Mouse (Mus musculus): Measurements from ENCODE around the gene Olfr1039.
"Not testable (repeated sequence)": the region's sequence is repeated elsewhere in the genome, so short reads cannot be mapped to it uniquely, and the experiment has no call there.

Gene Olfr1039

DNA sequence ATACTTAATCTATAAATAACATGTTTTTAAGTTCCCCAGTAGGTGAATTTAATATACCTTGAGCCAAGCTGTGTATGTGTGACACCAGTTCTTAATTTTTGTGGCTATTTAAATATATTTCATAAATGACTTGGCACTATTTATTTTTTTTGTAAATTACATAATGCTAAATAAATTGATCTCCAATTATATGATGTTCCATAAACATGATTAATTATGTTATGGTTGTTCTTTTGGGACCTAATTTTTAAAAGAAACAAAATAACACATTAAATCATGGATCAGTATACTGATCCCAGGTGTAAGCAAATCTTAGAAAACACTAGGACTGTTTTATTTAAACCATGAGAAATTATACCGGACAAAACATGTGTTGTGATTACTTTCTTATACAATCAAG lies at the start of gene Olfr1039:
Gene Olfr1039 (minus strand): TSS at position 101 of the 400 bp plus-strand sequence.
- no peak for DNase-seq (ENCODE audit: low spot score in 2 of 2)

DNA sequence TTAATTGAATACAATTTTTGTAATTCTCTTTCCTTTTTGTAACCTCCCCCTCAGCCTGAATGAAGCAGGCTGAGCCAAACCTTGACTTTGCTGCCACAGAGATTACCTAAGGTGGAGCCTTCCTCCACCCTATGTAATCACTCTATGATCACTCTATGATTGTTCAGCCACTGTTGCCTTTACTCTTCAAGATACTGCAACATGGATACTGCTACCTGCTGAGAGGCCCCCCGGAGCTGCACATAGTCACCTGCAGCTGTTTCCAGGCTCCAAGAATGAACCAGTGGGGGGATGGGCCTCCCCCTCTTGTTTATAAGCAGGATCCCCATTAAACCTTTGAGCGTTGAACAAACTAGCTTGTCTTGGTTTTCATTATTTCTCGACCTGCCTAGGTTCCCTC lies 44.2 kb upstream of the Olfr1039 start:
- no peak for DNase-seq (ENCODE audit: low spot score in 2 of 2)

DNA sequence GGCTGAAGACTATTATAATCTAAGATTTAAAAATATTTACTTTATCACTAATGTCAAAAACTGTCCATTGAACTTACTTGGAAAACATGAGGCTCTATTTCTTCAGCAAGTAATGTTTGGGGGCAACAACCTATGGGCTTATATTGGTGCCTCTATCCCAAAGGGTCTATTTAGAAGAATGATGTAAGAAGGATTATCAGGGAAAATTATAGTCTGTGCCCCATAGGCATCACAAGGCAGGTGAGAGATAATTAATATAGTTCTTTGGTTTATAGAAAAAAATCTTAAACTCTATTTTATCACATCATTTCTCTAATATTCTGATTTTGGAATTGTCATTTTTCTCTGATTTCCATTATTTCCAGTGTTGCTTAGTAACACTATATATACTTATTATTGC lies 42.0 kb upstream of the Olfr1039 start, which contains the start of gene Olfr1044:
Gene Olfr1044 (minus strand): TSS at position 101 of the 400 bp plus-strand sequence.
- DNase-seq (ENCODE audit: low spot score in 2 of 2) = no peak

DNA sequence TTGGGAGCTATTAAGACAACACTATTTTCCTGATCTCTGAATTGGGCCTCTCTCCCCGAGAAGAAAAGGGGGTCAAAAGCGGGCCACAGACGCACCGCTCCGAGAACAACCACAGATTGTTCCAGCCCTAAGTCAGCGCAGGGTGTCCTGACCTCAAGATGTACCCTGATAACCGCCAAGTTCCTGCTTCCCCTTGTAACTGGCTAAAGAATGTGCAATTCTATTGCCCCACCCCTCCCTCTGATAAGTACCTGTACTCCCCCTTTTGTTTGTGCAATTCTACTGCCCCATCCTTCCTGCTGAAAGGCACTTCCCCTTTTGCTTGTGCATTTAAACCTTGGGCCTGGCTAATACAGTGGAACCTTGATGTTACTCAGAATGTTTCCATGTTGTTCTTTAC lies 39.7 kb upstream of the Olfr1039 start:
- not testable (repeated sequence) for DNase-seq (ENCODE audit: low spot score in 2 of 2)

DNA sequence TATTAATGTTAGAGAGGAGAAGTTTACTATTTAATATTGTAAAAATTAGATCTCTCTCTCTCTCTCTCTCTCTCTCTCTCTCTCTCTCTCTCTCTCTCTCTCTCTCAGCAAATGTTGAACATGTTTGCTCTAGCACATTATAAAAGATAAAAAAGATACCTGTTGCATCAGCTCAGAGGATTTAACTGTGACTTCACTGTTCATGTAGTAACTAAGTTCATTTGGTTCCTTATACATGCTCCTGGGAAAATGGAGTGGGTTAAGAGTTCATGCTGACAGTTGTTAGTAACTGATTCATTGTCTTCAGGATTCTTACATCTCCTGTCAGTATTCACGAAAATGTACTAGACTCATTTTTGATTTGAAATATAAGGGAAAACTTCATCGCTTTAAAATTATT lies 31.7 kb upstream of the Olfr1039 start, which contains the start of gene Olfr1043:
Gene Olfr1043 (minus strand): TSS at position 101 of the 400 bp plus-strand sequence.
- no peak for DNase-seq (ENCODE audit: low spot score in 2 of 2)

DNA sequence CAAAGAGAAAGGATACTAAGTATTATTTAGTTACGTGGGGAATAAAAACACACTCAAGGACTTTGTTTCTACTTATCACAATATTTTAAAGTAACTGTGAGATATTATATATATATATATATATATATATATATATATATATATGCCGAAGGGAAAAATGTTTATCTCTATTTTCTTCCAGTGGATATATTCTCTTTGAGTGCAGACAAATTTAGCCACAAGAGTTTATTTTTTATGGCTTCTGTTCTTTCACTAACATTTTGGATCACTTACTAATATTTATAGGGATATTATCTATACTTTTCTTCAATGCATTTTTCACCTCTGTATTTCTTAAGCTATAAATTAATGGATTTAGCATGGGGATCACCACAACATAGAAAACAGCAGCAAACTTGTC lies 26.0 kb upstream of the Olfr1039 start, which contains the start of gene Olfr1042:
Gene Olfr1042 (minus strand): TSS at position 101 of the 400 bp plus-strand sequence.
- no peak for DNase-seq (ENCODE audit: low spot score in 2 of 2)

DNA sequence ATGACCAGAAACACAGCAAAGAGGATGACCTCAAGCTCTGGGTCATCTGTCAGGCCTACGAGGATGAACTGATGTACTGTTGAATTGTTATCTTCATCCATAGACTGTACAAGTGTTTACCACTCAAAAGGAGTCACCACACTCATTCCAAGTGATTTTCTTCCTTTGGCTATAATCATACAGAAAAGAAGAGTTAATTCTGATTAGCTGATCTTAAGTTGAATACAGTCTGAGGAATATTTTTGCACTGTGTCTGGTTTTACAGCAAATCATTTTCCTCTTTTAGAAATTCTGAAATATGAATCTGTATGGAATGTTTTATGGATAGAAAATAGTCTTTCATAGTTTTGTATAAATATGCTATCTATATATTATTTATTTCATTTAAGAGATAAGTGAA lies 10.9 kb upstream of the Olfr1039 start, which contains the start of gene Olfr1040:
Gene Olfr1040 (minus strand): TSS at position 101 of the 400 bp plus-strand sequence.
- no peak for DNase-seq (ENCODE audit: low spot score in 2 of 2)

DNA sequence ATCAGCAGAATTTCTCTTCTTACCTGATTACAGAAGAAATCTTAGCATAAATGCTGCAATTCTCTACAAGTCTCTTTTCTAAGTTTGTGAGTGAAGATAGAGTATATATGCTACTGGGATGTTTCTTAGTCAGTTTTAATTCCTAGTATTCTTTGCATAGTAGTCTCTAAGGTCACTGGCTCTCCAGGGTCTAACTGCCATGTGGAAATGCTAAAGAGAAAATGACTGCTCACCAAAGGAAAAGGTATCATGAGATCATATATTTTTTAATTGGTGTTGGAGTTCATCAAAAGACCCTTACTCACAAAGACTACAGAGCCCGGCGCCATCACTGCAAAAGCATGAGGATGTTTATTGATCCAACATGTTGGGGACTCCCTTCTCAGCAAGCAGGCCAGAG lies 48.4 kb downstream of the Olfr1039 start, which contains the start of gene Olfr1037:
Gene Olfr1037 (minus strand): TSS at position 101 of the 400 bp plus-strand sequence.
- DNase-seq (ENCODE audit: low spot score in 2 of 2) = no peak

DNA sequence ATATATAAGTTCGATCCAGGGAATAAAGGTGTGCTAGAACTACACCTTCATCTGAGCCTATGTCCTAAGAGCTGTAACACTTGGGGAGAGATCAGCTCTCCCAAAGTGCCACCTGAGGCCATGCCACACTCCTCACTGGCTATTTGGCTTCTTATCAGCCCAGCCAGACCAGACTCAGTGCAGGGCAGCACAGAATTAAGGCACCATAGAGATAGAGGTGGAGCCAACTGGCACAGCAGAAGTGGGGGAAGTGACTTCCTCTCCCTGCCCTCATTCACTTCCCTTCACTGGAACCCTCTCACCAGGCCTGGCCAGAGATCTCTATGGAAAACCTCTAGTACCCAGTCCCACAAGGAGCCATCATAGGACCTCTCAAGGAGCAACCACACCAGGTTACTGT lies 55.2 kb downstream of the Olfr1039 start:
- DNase-seq (ENCODE audit: low spot score in 2 of 2) = not testable (repeated sequence)
